Mouse (Mus musculus) left cerebral cortex, postnatal 10 days (tissue): ENCODE measurements around the gene Myo9b. TPM values are rescaled to one million over a fixed set of nuclear protein-coding genes. Genes with fewer than 3 reads are reported as not detected.
A peak's percentile ranks its signal among the peaks of the same experiment; 100 is the strongest.

Source experiments
- DNase-seq, 2 experiments: peaks; one replicate each; pipeline ENCODE4 v3.0.0; 2021 to 2022; ENCODE audit warnings: low spot score in 2 of 2, mixed read lengths in 1 of 2; ENCODE audit errors: extremely low spot score in 1 of 2
- intact Hi-C: fragments of 180-260 bp; cut with DNase I; formaldehyde crosslinking; loops from one replicate; pipeline ENCODE4 v1.15.1; 2025
- total RNA-seq, 2 experiments: library from RNA; stranded (reverse); gene quantifications; 2 replicates each; pipeline ENCODE4 v1.2.3; 2021

Myo9b gene
- total RNA-seq, 2 experiments from 2014 or later: 30.5 to 30.6 TPM

DNA sequence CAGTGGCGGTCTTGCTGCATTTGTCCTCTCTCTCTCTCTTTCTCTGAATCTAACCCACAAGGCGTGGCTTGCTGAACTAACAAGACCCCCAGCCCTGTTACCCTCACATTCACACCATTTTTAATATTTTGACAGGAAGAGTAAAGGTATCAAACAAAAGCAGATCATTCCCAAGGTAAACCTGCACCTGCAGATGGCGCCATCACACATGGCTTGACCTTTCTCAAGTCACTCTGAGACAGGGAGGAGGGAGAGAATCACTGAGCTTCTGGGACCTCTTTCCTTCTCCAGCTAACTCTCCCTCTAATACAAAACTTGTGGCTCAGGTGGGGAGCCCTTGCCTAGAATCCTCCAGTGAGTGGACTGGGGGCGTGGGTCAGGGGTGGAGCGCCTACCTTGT is 68.1 kb downstream of the Myo9b start:
- intact Hi-C loops: no loop called here
- DNase-seq: no peak

GRCm38 (mm10) chr8:71346581-71346980 is 74.1 kb downstream of the Myo9b start:
- intact Hi-C loops: no loop called here
- DNase-seq: no peak

GRCm38 (mm10) chr8:71351117-71351516 is 78.6 kb downstream of the Myo9b start:
- intact Hi-C loops: no loop called here
- DNase-seq: no peak

GRCm38 (mm10) chr8:71351520-71351919 is 79.0 kb downstream of the Myo9b start:
- intact Hi-C loops: no loop called here
- no peak for DNase-seq

GRCm38 (mm10) chr8:71358026-71358425 is 85.5 kb downstream of the Myo9b start:
- DNase-seq: no peak
- intact Hi-C loops: no loop called here

DNA sequence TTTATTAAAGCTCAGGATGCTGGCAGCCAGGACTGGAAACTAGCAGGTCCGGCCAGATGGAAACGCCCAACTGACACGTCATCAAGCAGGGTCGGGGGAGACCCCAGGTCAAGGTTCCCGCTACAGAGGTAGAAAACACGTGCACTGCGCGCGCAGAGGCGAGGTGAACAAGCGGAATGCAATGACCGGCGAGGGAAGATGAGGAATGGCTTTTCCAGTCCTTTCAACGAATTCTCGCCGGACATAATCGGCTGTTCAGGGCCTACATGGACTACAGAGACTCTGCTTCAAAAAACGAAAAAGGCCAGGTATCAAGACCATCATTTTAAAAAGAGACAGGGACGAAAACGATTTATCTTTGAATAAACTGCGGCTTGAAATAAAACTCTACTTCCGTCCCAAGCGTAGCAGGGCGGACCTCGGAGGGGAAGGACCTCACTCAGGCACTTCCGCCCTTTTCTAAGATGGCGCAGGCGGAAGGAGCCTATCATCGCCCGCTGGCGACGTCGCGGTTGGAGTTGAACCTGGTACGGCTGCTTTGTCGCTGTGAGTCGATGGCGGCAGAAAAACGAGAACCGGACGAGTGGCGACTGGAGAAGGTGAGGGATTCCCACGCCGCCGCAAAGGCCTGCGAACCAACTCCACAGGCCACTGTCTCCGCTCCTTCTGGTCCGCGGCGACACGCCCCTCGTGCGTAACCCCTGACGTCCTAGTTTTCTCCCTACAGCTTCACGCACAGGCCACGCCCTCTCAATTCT is 94.4 kb downstream of the Myo9b start, which contains the start of gene Use1:
TSS of gene Use1 (plus strand) at position 78 of the 758 bp plus-strand sequence.
- intact Hi-C loops: no loop called here
- DNase-seq: peak; percentile 86 to 93

GRCm38 (mm10) chr8:71367529-71368176 is 95.1 kb downstream of the Myo9b start:
- peak in 1 of 2 experiments; percentile 50 for DNase-seq
- intact Hi-C loops: no loop called here

DNA sequence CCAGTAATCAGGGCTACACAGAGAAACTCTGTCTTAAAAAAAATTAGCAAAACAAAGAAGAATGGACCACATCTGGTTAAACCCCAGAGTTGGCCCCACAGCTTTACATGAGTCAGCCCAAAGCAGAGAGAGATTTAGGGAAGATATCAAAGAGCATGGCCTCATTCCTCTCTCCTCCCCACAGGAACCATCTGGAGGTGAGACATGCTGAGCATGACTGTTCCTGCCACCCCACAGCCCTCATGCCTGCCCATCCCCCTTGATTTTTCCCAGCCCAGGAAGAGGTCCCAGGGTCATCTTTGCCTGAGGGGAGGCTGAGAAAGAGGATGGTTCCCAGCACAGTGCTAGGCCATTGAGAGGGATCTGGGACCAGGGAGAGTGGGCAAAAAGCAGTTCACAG is 95.9 kb downstream of the Myo9b start:
- intact Hi-C loops: no loop called here

DNA sequence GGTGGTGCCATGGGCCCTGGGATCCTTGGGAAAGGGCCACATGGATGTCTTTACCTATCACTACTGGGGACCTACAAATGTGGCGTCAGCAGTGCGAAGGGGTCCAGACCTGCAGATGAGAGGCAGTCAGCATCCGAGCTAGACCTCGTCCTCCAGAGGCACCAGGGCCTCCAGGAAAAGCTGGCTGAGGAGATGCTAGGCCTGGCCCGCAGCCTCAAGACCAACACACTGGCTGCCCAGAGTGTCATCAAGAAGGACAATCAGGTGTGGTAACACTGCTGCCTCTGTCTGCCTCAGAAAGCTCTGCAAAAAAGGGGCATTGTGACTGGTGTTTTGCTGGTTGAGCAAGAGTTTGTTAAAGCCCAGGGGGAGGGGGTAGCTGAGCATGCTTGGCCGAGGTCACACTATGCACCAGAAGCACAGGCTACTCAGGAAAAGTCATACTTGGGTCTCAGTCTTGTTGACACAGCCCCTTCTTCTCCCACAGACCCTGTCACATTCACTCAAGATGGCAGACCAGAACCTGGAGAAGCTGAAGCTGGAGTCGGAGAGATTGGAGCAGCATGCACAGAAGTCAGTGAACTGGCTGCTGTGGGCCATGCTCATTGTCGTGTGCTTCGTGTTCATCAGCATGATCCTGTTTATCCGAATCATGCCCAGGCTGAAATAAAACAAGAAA is 96.7 kb downstream of the Myo9b start:
- intact Hi-C loops: no loop called here

More for the DNA sequence above, 95.9 kb downstream of the Myo9b start:
- DNase-seq: no peak

GRCm38 (mm10) chr8:71370711-71371235 is 98.3 kb downstream of the Myo9b start:
- no peak for DNase-seq
- intact Hi-C loops: no loop called here

More for the DNA sequence above, 96.7 kb downstream of the Myo9b start:
- no peak for DNase-seq

DNA sequence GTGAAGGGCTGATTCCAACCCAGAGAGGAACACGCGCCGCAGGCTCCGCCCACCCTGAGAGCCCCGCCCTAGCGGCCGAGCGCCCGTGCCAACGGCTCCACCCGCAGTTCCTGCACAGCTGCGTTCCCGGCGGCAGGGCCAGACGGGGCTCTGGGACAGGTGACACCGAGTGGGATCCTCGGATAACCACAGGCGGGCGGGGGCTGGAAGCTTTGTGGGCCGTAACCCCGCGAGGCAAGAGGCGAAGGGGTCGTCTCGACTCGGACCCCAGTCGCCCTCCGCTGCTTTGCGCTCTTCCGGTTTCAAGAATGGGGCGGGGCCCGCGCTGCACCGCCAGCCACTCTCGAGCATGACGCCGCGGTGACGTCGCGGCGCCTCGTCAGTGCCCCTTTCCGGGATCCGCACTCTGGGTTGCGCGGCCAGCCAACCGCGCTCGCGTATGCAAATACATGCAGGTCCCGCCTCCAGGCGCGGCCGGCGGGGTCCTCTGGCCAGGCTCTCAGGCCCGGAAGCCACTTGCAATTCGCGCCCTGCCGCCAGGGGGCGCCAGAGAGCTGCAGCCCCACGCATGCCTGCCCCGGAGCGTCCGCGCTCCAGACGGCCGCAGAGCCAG is 98.8 kb downstream of the Myo9b start, which contains the start of gene Ocel1:
TSS of gene Ocel1 (plus strand) at position 63 of the 613 bp plus-strand sequence.
- DNase-seq: peak; percentile 95 to 99
- intact Hi-C loops: no loop called here

GRCm38 (mm10) chr8:71372427-71372826 is 99.9 kb downstream of the Myo9b start:
- DNase-seq: peak in 1 of 2 experiments; percentile 49
- intact Hi-C loops: no loop called here

DNA sequence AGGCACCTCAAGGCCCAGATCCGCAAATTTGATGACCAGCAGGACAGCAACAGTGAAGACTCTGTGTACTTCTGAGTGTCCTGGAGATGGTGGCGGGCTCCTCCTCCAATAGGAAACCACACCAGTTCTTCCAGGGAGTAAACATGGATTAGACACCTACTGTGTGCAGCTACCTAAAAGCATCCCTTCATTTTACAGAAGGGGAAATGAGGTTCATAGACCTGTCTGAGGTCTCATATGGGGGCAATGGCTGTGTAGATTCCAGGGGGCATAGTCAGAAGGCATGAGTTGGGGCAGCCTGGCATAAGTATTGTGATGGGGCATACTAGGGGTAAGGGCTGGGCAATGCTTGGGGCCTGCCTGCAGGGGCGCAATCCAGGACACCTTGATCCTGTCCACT is 100.5 kb downstream of the Myo9b start:
- peak in 1 of 2 experiments; percentile 19 for DNase-seq
- intact Hi-C loops: no loop called here

GRCm38 (mm10) chr8:71374616-71375206 is 102.2 kb downstream of the Myo9b start:
- DNase-seq: peak in 1 of 2 experiments; percentile 66
- intact Hi-C loops: loop anchor here (5.0 kb wide), 1 partner anchor 477 kb away; the partner anchor contains the start of gene Rpl18a

- intact Hi-C loops: loop anchor here (5.0 kb wide), 1 partner anchor 479 kb away; the partner anchor contains the start of gene Rpl18a
- peak in 1 of 2 experiments; percentile 84 for DNase-seq
Observed at GRCm38 (mm10) chr8:71375581-71376422, 103.3 kb downstream of the Myo9b start.

GRCm38 (mm10) chr8:71376423-71377030 is 104.0 kb downstream of the Myo9b start:
- intact Hi-C loops: loop anchor here (5.0 kb wide), 1 partner anchor 479 kb away; the partner anchor contains the start of gene Rpl18a
- peak in 1 of 2 experiments; percentile 48 for DNase-seq

DNA sequence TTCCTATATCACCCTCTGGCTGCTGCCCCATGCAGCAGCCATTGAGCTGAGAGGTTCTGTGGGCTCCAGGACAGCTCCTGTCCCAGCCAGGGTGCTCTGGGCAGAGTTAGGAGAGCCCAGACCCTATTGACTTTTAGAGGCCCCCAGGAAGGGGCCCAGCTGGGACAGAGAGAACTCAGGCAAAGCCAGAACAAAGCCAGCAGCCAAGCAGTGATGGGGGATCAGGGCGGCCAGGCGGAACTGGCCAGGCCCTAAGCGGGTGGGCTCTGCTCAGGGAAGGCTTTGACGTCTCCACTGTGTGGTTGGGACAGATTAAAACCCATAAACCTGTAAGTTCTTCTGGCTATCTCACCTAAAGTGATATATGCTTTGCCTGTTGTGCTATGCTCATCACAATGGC is 106.5 kb downstream of the Myo9b start:
- intact Hi-C loops: loop anchor here (5.0 kb wide), 1 partner anchor 482 kb away; the partner anchor contains the start of gene Rpl18a
- peak in 1 of 2 experiments; percentile 20 for DNase-seq
